ENCODE assay signal across 8 mouse cellular contexts in the genomic region with DNA sequence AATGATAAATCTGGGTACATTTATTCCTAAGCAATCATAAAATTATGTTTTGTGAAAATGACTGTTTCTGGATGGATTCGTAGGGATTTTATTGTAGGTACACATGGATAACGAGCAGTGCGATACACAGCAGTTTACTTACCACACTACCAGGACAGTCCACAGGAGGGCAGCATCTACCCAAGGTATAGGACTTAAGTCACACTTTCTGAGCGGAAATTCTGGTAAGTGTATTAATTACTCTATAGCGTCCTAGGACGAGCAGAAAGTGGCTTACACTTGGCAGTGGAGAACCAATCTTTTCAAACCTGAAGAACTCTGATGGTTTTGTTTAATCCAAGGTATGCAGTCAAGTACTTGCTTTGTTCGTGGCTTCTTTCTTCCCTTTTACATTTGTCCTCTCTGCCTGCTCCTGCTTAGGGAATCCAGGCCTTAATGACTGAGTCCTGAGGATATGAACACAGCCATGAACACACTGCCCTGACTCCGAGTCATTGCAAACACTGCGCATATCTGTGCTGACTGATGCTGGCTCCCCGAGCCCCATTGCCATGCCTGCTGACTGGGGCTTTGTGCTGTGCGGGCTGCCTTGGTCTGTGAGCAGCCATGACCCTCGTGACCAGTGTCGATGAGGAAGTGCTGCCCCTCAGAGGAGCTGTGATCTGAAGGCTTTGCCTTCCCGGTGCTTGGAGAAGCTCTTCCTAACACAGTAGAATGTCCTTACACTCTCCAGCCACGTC.
DNase-seq lines count a peak whose midpoint lies in the region; ATAC-seq and TF ChIP-seq lines count a peak whose summit lies in the region.

No protein-coding gene starts in this region.

- H3K27ac ChIP-seq in embryonic facial prominence, embryonic 14.5 days (replicated peaks; ENCODE audit: low read depth, low read length): no peak overlapping the region
- H3K27ac ChIP-seq in heart, adult 2 months: peak overlapping the region; percentile 71
- peak overlapping the region; percentile 76 for H3K27ac ChIP-seq in kidney, adult 2 months (ENCODE audit: insufficient read depth, low read depth, low read length)
- no peak overlapping the region for H3K27ac ChIP-seq in limb, embryonic 11.5 days (replicated peaks; ENCODE audit: low read depth, low read length)
- peak overlapping the region; percentile 75 for H3K27ac ChIP-seq in midbrain, embryonic 13.5 days

- no peaks in the 10 kb centered on the region for H3K27me3 ChIP-seq in embryonic facial prominence, embryonic 14.5 days (replicated peaks; ENCODE audit: control insufficient read depth, insufficient read depth, low read length)
- H3K27me3 ChIP-seq in heart, adult 2 months (ENCODE audit: control insufficient read depth, insufficient read depth, low read length): no peaks in the 10 kb centered on the region
- H3K27me3 ChIP-seq in kidney, adult 2 months (replicated peaks; ENCODE audit: control insufficient read depth, insufficient read depth, low read length): no peaks in the 10 kb centered on the region
- H3K27me3 ChIP-seq in limb, embryonic 11.5 days (ENCODE audit: control insufficient read depth, insufficient read depth, low read length): no peaks in the 10 kb centered on the region
- H3K27me3 ChIP-seq in midbrain, embryonic 13.5 days: no peaks in the 10 kb centered on the region

- H3K9ac ChIP-seq in embryonic facial prominence, embryonic 14.5 days (ENCODE audit: low read depth, low read length): peak overlapping the region; percentile 41; the same call in 1 of the 2 replicates
- peak overlapping the region; percentile 39 for H3K9ac ChIP-seq in heart, adult 2 months (ENCODE audit: low read depth, low read length)
- H3K9ac ChIP-seq in limb, embryonic 11.5 days (ENCODE audit: low read length): peak overlapping the region; percentile 37; the same call in 1 of the 2 replicates
- peak overlapping the region; percentile 28 for H3K9ac ChIP-seq in midbrain, embryonic 13.5 days (replicated peaks)

- H3K4me3 ChIP-seq in embryonic facial prominence, embryonic 14.5 days (ENCODE audit: low read depth, low read length): peak overlapping the region; percentile 18
- H3K4me3 ChIP-seq in heart, adult 2 months: peak overlapping the region; percentile 40
- peak overlapping the region; percentile 38; the same call in 1 of the 2 replicates for H3K4me3 ChIP-seq in kidney, adult 2 months (ENCODE audit: insufficient read depth, low read depth, low read length)
- H3K4me3 ChIP-seq in limb, embryonic 11.5 days (ENCODE audit: low read depth, low read length): no peak overlapping the region
- peak overlapping the region; percentile 18; the same call in 1 of the 2 replicates for H3K4me3 ChIP-seq in midbrain, embryonic 13.5 days (replicated peaks)

- no peaks in the 10 kb centered on the region for H3K9me3 ChIP-seq in embryonic facial prominence, embryonic 14.5 days (ENCODE audit: control insufficient read depth, low read length)
- H3K9me3 ChIP-seq in limb, embryonic 11.5 days (ENCODE audit: control insufficient read depth, low read length): no peaks in the 10 kb centered on the region
- H3K9me3 ChIP-seq in midbrain, embryonic 13.5 days: 0 out of 2 replicates have a peak, but pooled peaks cover 2% of the 10 kb centered on the region

- H3K4me1 ChIP-seq in embryonic facial prominence, embryonic 14.5 days (ENCODE audit: control insufficient read depth, insufficient read depth, low read length): no peaks in the 10 kb centered on the region
- H3K4me1 ChIP-seq in heart, adult 2 months (ENCODE audit: control insufficient read depth, insufficient read depth, low read length): peaks cover 6% of the 10 kb centered on the region; the same call in 1 of the 2 replicates
- no peaks in the 10 kb centered on the region; the same call in 1 of the 2 replicates for H3K4me1 ChIP-seq in kidney, adult 2 months (ENCODE audit: control insufficient read depth, insufficient read depth, low read length)
- H3K4me1 ChIP-seq in limb, embryonic 11.5 days (ENCODE audit: control insufficient read depth, insufficient read depth, low read length): no peaks in the 10 kb centered on the region
- peaks cover 13% of the 10 kb centered on the region for H3K4me1 ChIP-seq in midbrain, embryonic 13.5 days (replicated peaks)

- intact Hi-C loops in heart, adult 2 months (cut with DNase I): loop anchor here (2.0 to 10.0 kb wide), 4 partner anchors 66 to 1096 kb away; no protein-coding TSS in a partner anchor

- H3K4me2 ChIP-seq in embryonic facial prominence, embryonic 14.5 days (ENCODE audit: low read depth, low read length): peak overlapping the region; percentile 48
- peak overlapping the region; percentile 37 for H3K4me2 ChIP-seq in limb, embryonic 11.5 days (ENCODE audit: low read depth, severe bottlenecking)
- H3K4me2 ChIP-seq in midbrain, embryonic 13.5 days (replicated peaks): peak overlapping the region; percentile 45

- WGBS in embryonic facial prominence, embryonic 14.5 days: 19% methylated on average over 15 of the region's 15 CpGs
- 13% methylated on average over 15 of the region's 15 CpGs for WGBS in heart, adult 2 months
- 16% methylated on average over 15 of the region's 15 CpGs for WGBS in kidney, adult 2 months
- WGBS in limb, embryonic 11.5 days: 25% methylated on average over 15 of the region's 15 CpGs
- 10% methylated on average over 15 of the region's 15 CpGs for WGBS in midbrain, embryonic 13.5 days

- peak; percentile 91 for ATAC-seq in embryonic facial prominence, embryonic 14.5 days (ENCODE audit: low read depth)
- ATAC-seq in limb, embryonic 11.5 days (ENCODE audit: insufficient number of reproducible peaks, low FRiP score, low TSS enrichment, low read depth): peak; percentile 74; the same call in 1 of the 2 replicates
- peak; percentile 84 for ATAC-seq in midbrain, embryonic 13.5 days

- peak; percentile 96 for TF ChIP-seq CTCF in heart, adult 2 months (IDR thresholded peaks at IDR 0.05)
- peak; percentile 78 for TF ChIP-seq CTCF in kidney, adult 2 months (conservative IDR thresholded peaks at IDR 0.05; ENCODE audit: insufficient read depth, insufficient read length, low read depth, low read length)

- H3K36me3 ChIP-seq in embryonic facial prominence, embryonic 14.5 days (ENCODE audit: control insufficient read depth, insufficient read depth, low read length): no peaks in the 10 kb centered on the region
- H3K36me3 ChIP-seq in heart, adult 2 months (ENCODE audit: control insufficient read depth, insufficient read depth, low read length): no peaks in the 10 kb centered on the region
- no peaks in the 10 kb centered on the region for H3K36me3 ChIP-seq in kidney, adult 2 months (ENCODE audit: control insufficient read depth, insufficient read depth, low read length)
- H3K36me3 ChIP-seq in limb, embryonic 11.5 days (ENCODE audit: control insufficient read depth, insufficient read depth, low read length): no peaks in the 10 kb centered on the region
- H3K36me3 ChIP-seq in midbrain, embryonic 13.5 days: no peaks in the 10 kb centered on the region

- H3K79me2 ChIP-seq in heart, adult 2 months (replicated peaks; ENCODE audit: control insufficient read depth, insufficient read depth, low read length): no peaks in the 10 kb centered on the region

- peak; percentile 96 for DNase-seq in 416B (ENCODE audit: low read depth)
- DNase-seq in adrenal gland, postnatal 4 days (ENCODE audit: low spot score in 2 of 2): peak; percentile 28 to 75
- DNase-seq in embryonic facial prominence, embryonic 14.5 days (ENCODE audit: low spot score): peak; percentile 95
- peak; percentile 80 to 87 for DNase-seq in heart, adult 2 months
- peak; percentile 89 for DNase-seq in kidney, adult 2 months
- DNase-seq in limb, embryonic 11.5 days (ENCODE audit: low spot score): peak; percentile 93
- peak; percentile 44 for DNase-seq in spleen, adult 12 weeks (ENCODE audit: low spot score)

- peak; percentile 44; the same call in 1 of the 2 replicates for TF ChIP-seq POLR2A in heart, adult 2 months (IDR thresholded peaks at IDR 0.05; ENCODE audit: insufficient read depth, low read depth, low read length)
- no peak for TF ChIP-seq POLR2A in kidney, adult 2 months (IDR thresholded peaks at IDR 0.05; ENCODE audit: low read depth, low read length)

- no peak for TF ChIP-seq EP300 in heart, adult 2 months (IDR thresholded peaks at IDR 0.05; ENCODE audit: insufficient read depth, low read depth, low read length)

Comparison
In these comparisons a context has a peak if more than half of its experiments do, and no peak if none do; other contexts are left out.
1. DNase-seq: peak in every context shown above with its lines; median percentile 96 in 416B; 95 in embryonic facial prominence, embryonic 14.5 days; 93 in limb, embryonic 11.5 days; 89 in kidney, adult 2 months; 84 in heart, adult 2 months; 52 in adrenal gland, postnatal 4 days; 44 in spleen, adult 12 weeks.
2. H3K27ac ChIP-seq: peak in heart, adult 2 months (single experiment), kidney, adult 2 months (single experiment) and midbrain, embryonic 13.5 days (single experiment); none in embryonic facial prominence, embryonic 14.5 days (single experiment) and limb, embryonic 11.5 days (single experiment).
3. Peak in every context shown above with its lines, with median percentiles within 50 percentile points of each other: ATAC-seq, H3K4me2 ChIP-seq and H3K9ac ChIP-seq.